ENCODE assay signal across 8 mouse cellular contexts in the genomic region with DNA sequence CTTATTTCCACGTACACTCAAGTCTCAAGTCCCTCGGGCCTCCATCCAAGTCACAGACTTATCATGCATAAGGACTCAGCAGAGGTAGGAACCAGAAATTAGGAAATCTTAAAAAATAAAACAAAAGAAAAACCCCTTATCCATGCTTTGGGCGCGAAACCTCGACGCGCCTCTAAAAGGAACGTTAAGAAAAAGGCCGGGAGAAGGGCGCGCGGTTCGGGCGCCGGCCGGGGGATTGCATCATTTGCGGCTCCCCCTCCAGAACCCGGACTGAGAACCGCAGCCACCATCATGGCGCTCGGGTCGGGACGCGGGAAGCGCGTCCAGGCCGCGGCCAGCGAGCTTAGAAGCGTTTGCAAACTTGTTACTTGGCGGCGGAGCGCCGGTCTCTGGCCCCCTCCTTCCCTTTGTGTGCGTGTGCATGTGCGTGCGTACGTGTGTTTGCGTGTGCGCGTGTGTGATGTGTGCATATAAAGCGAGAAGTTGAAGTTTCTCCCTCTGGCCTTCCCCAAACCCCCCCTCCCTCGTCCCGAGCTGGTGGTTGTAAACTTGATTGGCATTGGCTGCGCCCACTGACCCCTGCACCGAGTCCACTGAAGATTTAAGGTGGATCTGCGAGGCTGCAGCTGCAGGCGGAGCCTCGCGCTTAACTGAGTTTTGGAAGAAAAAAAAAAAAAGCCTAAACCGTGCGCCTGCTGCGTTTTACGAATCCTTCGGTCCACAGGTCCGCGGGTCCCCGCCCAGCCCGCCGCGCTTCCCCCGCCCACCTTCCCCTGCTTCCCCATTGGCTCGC. TPM values are rescaled to one million over a fixed set of nuclear protein-coding genes. Genes with fewer than 3 reads are reported as not detected.
DNase-seq lines count a peak whose midpoint lies in the region; ATAC-seq and TF ChIP-seq lines count a peak whose summit lies in the region.

No protein-coding gene starts in this region.

- H3K36me3 ChIP-seq in embryonic facial prominence, embryonic 12.5 days, result 0 out of 2 replicates have a peak, but pooled peaks cover 3% of the 10 kb centered on the region
- H3K36me3 ChIP-seq in heart, adult 2 months (ENCODE audit: control insufficient read depth, insufficient read depth, low read length), result peaks cover 9% of the 10 kb centered on the region
- H3K36me3 ChIP-seq in kidney, adult 2 months (ENCODE audit: control insufficient read depth, insufficient read depth, low read length), result peaks cover 1% of the 10 kb centered on the region; the same call in 1 of the 2 replicates
- peaks cover 3% of the 10 kb centered on the region; the same call in 1 of the 2 replicates for H3K36me3 ChIP-seq in liver, adult 2 months (ENCODE audit: control insufficient read depth, insufficient read depth, low read length)

- intact Hi-C loops in heart, adult 2 months (cut with DNase I), result loop anchor here (1.0 kb wide), 1 partner anchor 8 kb away; a partner anchor contains a TSS

- H3K9ac ChIP-seq in embryonic facial prominence, embryonic 12.5 days, result peak overlapping the region; percentile 77
- peak overlapping the region; percentile 78 for H3K9ac ChIP-seq in heart, adult 2 months (ENCODE audit: low read depth, low read length)
- peak overlapping the region; percentile 80 for H3K9ac ChIP-seq in liver, adult 2 months (ENCODE audit: low read depth, low read length)

- TF ChIP-seq EP300 in heart, adult 2 months (IDR thresholded peaks at IDR 0.05; ENCODE audit: insufficient read depth, low read depth, low read length), result peak; percentile 50; the same call in 1 of the 2 replicates

- TF ChIP-seq CTCF in heart, adult 2 months (IDR thresholded peaks at IDR 0.05), result no peak
- no peak for TF ChIP-seq CTCF in kidney, adult 2 months (conservative IDR thresholded peaks at IDR 0.05; ENCODE audit: insufficient read depth, insufficient read length, low read depth, low read length)
- TF ChIP-seq CTCF in liver, adult 2 months (IDR thresholded peaks at IDR 0.05; ENCODE audit: low read depth, low read length), result no peak

- DNase-seq in A20 (ENCODE audit: low read depth, low spot score), result peak; percentile 98
- DNase-seq in adrenal gland, postnatal 36 days, result peak; percentile 87 to 90
- DNase-seq in heart, adult 2 months, result peak; percentile 85 to 92
- peak; percentile 97 for DNase-seq in kidney, adult 2 months
- peak; percentile 97 for DNase-seq in liver, adult 2 months (ENCODE audit: extremely low read depth, low read depth, low spot score)
- peak; percentile 89 to 92 for DNase-seq in spleen, postnatal 36 days (ENCODE audit: low spot score in 2 of 2)

- no peaks in the 10 kb centered on the region; the same call in 1 of the 2 replicates for H3K79me2 ChIP-seq in heart, adult 2 months (replicated peaks; ENCODE audit: control insufficient read depth, insufficient read depth, low read length)
- H3K79me2 ChIP-seq in liver, adult 2 months (ENCODE audit: control insufficient read depth, insufficient read depth, low read length), result no peaks in the 10 kb centered on the region

- H3K9me3 ChIP-seq in embryonic facial prominence, embryonic 12.5 days, result no peaks in the 10 kb centered on the region

- H3K4me3 ChIP-seq in embryonic facial prominence, embryonic 12.5 days, result peak overlapping the region; percentile 53
- H3K4me3 ChIP-seq in heart, adult 2 months, result peak overlapping the region; percentile 78
- H3K4me3 ChIP-seq in kidney, adult 2 months (ENCODE audit: insufficient read depth, low read depth, low read length), result peak overlapping the region; percentile 73
- H3K4me3 ChIP-seq in liver, adult 2 months (ENCODE audit: insufficient read depth, low read depth, low read length), result peak overlapping the region; percentile 86

- peak; percentile 92 for ATAC-seq in embryonic facial prominence, embryonic 12.5 days (ENCODE audit: insufficient number of reproducible peaks, insufficient read depth, low FRiP score, low TSS enrichment)
- peak; percentile 75 for ATAC-seq in monocyte, adult 5-6 weeks (replicated peaks; ENCODE audit: insufficient number of reproducible peaks, low FRiP score, low TSS enrichment, poor library complexity, severe bottlenecking)

- H3K27ac ChIP-seq in embryonic facial prominence, embryonic 12.5 days, result peak overlapping the region; percentile 99
- peak overlapping the region; percentile 89 for H3K27ac ChIP-seq in heart, adult 2 months
- H3K27ac ChIP-seq in kidney, adult 2 months (ENCODE audit: insufficient read depth, low read depth, low read length), result peak overlapping the region; percentile 93
- H3K27ac ChIP-seq in liver, adult 2 months (replicated peaks; ENCODE audit: insufficient read depth, low read depth, low read length), result peak overlapping the region; percentile 87

- TF ChIP-seq POLR2A in heart, adult 2 months (IDR thresholded peaks at IDR 0.05; ENCODE audit: insufficient read depth, low read depth, low read length), result peak; percentile 93
- peak; percentile 93 for TF ChIP-seq POLR2A in kidney, adult 2 months (IDR thresholded peaks at IDR 0.05; ENCODE audit: low read depth, low read length)
- TF ChIP-seq POLR2A in liver, adult 2 months (IDR thresholded peaks at IDR 0.05; ENCODE audit: extremely low read depth, insufficient read depth, low read length), result peak; percentile 69

- WGBS in embryonic facial prominence, embryonic 12.5 days, result under 1% methylated on average over 62 of the region's 63 CpGs
- under 1% methylated on average over 63 of the region's 63 CpGs for WGBS in heart, adult 2 months
- under 1% methylated on average over 63 of the region's 63 CpGs for WGBS in kidney, adult 2 months
- under 1% methylated on average over 63 of the region's 63 CpGs for WGBS in liver, adult 2 months

- peaks cover 34% of the 10 kb centered on the region for H3K4me1 ChIP-seq in embryonic facial prominence, embryonic 12.5 days
- peaks cover 3% of the 10 kb centered on the region for H3K4me1 ChIP-seq in heart, adult 2 months (ENCODE audit: control insufficient read depth, insufficient read depth, low read length)
- H3K4me1 ChIP-seq in kidney, adult 2 months (ENCODE audit: control insufficient read depth, insufficient read depth, low read length), result peaks cover 6% of the 10 kb centered on the region; the same call in 1 of the 2 replicates
- 0 out of 2 replicates have a peak, but pooled peaks cover 2% of the 10 kb centered on the region for H3K4me1 ChIP-seq in liver, adult 2 months (ENCODE audit: control insufficient read depth, insufficient read depth, low read length)

- no peaks in the 10 kb centered on the region for H3K27me3 ChIP-seq in embryonic facial prominence, embryonic 12.5 days
- H3K27me3 ChIP-seq in heart, adult 2 months (ENCODE audit: control insufficient read depth, insufficient read depth, low read length), result no peaks in the 10 kb centered on the region
- H3K27me3 ChIP-seq in kidney, adult 2 months (replicated peaks; ENCODE audit: control insufficient read depth, insufficient read depth, low read length), result no peaks in the 10 kb centered on the region
- H3K27me3 ChIP-seq in liver, adult 2 months (ENCODE audit: control insufficient read depth, insufficient read depth, low read length), result no peaks in the 10 kb centered on the region

- peak overlapping the region; percentile 89 for H3K4me2 ChIP-seq in embryonic facial prominence, embryonic 12.5 days (replicated peaks)

RNA-seq across cellular contexts. Expression of a gene that starts 8.1 kb away (rescaled TPM):
- 10 to 100 TPM; 35.3 to 74.4 TPM for total RNA-seq in adrenal gland, postnatal 36 days (2021)
- 19.3 and 19.5 TPM in 2 replicates for polyA plus RNA-seq in embryonic facial prominence, embryonic 12.5 days (2016; fragmentation: Nextera tagmentation; extraction: Ambion mirVana)
- 10 to 100 TPM; 35.9 to 42.0 TPM for total RNA-seq in heart, adult 2 months (2021)
- polyA plus RNA-seq in heart, adult 2 months (2012; rRNA removed), result 14.6 and 15.0 TPM in 2 replicates
- 15.9 and 17.1 TPM in 2 replicates for polyA plus RNA-seq in kidney, adult 2 months (2012; rRNA removed)
- total RNA-seq in liver, adult 2 months (2014; rRNA removed), result 14.4 and 16.2 TPM in 2 replicates
- polyA plus RNA-seq in liver, adult 2 months (2012; rRNA removed), result 7.1 and 8.6 TPM in 2 replicates
- 272 to 301 TPM (median 295 TPM) in 3 replicates for total RNA-seq in monocyte, adult 5-6 weeks (2017)

RNA-seq across cellular contexts. Expression of a gene that starts 29.9 kb away (rescaled TPM):
- 1 to 10 TPM; 5.7 to 6.9 TPM for total RNA-seq in adrenal gland, postnatal 36 days (2021)
- polyA plus RNA-seq in embryonic facial prominence, embryonic 12.5 days (2016; fragmentation: Nextera tagmentation; extraction: Ambion mirVana), result 10.1 and 14.6 TPM in 2 replicates
- total RNA-seq in heart, adult 2 months (2021), result 1 to 10 TPM; 3.2 to 4.8 TPM
- 4.4 and 6.1 TPM in 2 replicates for polyA plus RNA-seq in heart, adult 2 months (2012; rRNA removed)
- polyA plus RNA-seq in kidney, adult 2 months (2012; rRNA removed), result 6.4 and 7.9 TPM in 2 replicates
- 4.7 and 4.8 TPM in 2 replicates for total RNA-seq in liver, adult 2 months (2014; rRNA removed)
- 4.9 and 6.9 TPM in 2 replicates for polyA plus RNA-seq in liver, adult 2 months (2012; rRNA removed)
- 5.4 to 11.0 TPM (median 6.3 TPM) in 3 replicates for total RNA-seq in monocyte, adult 5-6 weeks (2017)

RNA-seq across cellular contexts. Expression of a gene that starts 53.2 kb away (rescaled TPM):
- total RNA-seq in adrenal gland, postnatal 36 days (2021), result 1 to 10 TPM; 4.5 to 5.5 TPM
- polyA plus RNA-seq in embryonic facial prominence, embryonic 12.5 days (2016; fragmentation: Nextera tagmentation; extraction: Ambion mirVana), result 4.5 and 4.7 TPM in 2 replicates
- total RNA-seq in heart, adult 2 months (2021), result 1 to 10 TPM; 6.9 to 9.3 TPM
- 3.6 and 4.4 TPM in 2 replicates for polyA plus RNA-seq in heart, adult 2 months (2012; rRNA removed)
- polyA plus RNA-seq in kidney, adult 2 months (2012; rRNA removed), result 0.72 and 0.79 TPM in 2 replicates
- 0.55 and 1.0 TPM in 2 replicates for total RNA-seq in liver, adult 2 months (2014; rRNA removed)
- 0.40 and 0.49 TPM in 2 replicates for polyA plus RNA-seq in liver, adult 2 months (2012; rRNA removed)
- total RNA-seq in monocyte, adult 5-6 weeks (2017), result 0.32 to 0.49 TPM (median 0.38 TPM) in 3 replicates

Comparison
In these comparisons a context has a peak if more than half of its experiments do, and no peak if none do; other contexts are left out.
1. Peak in every context shown above with its lines: DNase-seq, ATAC-seq, H3K4me3 ChIP-seq and H3K27ac ChIP-seq.